Mouse (Mus musculus): ENCODE results near the gene Gm20388. TPM values are rescaled to one million over a fixed set of nuclear protein-coding genes. Genes with fewer than 3 reads are reported as not detected.

The Gm20388 gene
- polyA plus RNA-seq, 1 experiment from 2014 or later: 3.6 TPM

DNA sequence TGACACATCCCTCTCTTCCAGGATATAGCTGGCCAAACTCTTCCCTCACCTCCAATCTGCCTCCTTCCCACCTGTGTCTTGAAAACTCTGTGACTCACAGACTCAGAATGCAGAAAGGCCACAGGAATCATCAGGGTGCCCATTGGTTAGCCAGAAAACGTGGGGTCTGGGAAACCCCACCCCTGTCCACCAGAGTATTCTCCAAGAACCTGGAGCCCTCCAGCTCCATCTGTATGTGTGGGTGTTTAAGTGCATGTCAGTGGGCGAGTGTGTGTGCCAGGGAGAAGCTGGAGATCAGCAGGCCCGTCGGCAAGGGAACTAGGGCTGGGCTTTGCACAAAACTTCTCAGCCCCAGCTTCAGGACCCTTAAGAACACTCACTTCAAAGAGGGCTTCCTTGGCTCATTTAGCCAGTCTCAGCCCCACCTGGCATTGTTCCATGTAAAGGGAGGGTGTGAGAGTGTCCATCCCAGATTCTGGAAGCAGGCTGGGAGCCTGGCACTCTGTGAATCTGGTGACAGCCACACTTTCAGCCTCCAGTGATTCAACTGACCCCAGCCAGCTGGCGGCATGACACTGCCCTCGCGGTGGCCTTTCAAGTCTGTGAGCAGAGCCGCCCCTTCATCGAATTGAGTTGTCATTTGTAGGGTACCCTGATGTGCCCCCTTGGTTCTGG lies 2509.4 kb downstream of the Gm20388 start:
- Histone ChIP-seq H3K4me1 (no peaks in the 10 kb centered on the region), H3K9me3 (no peaks in the 10 kb centered on the region), H3K4me3 (no peak overlapping the region), H3K27me3 (replicated peaks; ENCODE audit: low read depth, poor library complexity, severe bottlenecking) (no peaks in the 10 kb centered on the region), H3K27ac (replicated peaks) (no peak overlapping the region), H3K36me3 (replicated peaks) (peaks cover 55% of the 10 kb centered on the region)
- no peak for DNase-seq (ENCODE audit: low spot score)
- 73% methylated on average over 9 of the region's 9 CpGs for WGBS

DNA sequence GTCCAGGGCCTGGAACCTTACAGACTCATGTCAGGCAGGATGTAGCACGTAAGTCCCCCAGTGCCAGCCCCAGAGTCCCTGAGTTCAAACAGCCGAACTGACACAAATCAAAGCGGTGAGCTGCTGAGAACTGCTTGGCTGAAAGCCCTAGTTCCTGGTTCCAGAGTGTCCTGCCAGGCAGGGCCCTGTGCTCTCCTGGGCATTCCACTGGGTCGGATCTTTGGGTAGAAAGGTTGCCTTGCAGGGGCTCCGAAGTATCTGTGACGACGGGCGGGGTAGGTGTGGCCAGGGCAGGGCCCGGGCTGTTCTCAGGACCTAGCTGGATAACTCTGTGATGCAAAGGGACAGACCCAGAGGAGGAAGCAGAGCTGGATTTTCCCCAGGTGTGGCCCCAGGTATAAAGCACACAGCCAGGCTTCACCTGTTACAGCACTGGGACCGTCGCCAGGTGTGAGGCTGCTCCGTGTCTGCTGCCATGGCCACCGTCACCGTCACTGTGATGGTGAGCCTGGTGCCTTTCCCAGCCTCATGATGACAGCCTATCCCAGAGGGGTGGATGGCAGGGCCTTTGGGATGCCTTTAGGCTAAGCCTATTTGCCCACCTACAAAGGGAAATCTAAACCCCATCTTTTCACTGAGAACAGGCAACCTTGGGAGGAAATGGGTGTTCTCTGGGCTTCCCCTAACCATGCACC lies 2510.9 kb downstream of the Gm20388 start, which contains the start of gene Il17c:
Gene Il17c, plus strand, starts transcription at position 645 of the 695 bp plus-strand sequence.
- 88% methylated on average over 14 of the region's 14 CpGs for WGBS

GRCm38 (mm10) chr8:122423217-122423616 lies 2512.6 kb downstream of the Gm20388 start:
- Histone ChIP-seq H3K36me3 (replicated peaks) (peaks cover 23% of the 10 kb centered on the region), H3K4me1 (no peaks in the 10 kb centered on the region), H3K27ac (replicated peaks) (no peak overlapping the region), H3K9me3 (no peaks in the 10 kb centered on the region), H3K27me3 (replicated peaks; ENCODE audit: low read depth, poor library complexity, severe bottlenecking) (no peaks in the 10 kb centered on the region), H3K4me3 (no peak overlapping the region)
- WGBS: 87% methylated on average over 24 of the region's 24 CpGs
- DNase-seq (ENCODE audit: low spot score): no peak

More for the DNA sequence above, 2510.9 kb downstream of the Gm20388 start, which contains the start of gene Il17c:
- peaks cover 40% of the 10 kb centered on the region for H3K36me3 ChIP-seq (replicated peaks)
- H3K4me3 ChIP-seq: no peak within 1 kb of the TSS
- no peaks in the 10 kb centered on the region for H3K4me1 ChIP-seq
- H3K9me3 ChIP-seq: no peaks in the 10 kb centered on the region
- no peak for DNase-seq (ENCODE audit: low spot score)
- H3K27ac ChIP-seq (replicated peaks): no peak within 1 kb of the TSS
- no peaks in the 10 kb centered on the region for H3K27me3 ChIP-seq (replicated peaks; ENCODE audit: low read depth, poor library complexity, severe bottlenecking)

- no peaks in the 10 kb centered on the region for H3K4me1 ChIP-seq
- no peak overlapping the region for H3K4me3 ChIP-seq
- H3K36me3 ChIP-seq (replicated peaks): peaks cover 19% of the 10 kb centered on the region
- H3K27me3 ChIP-seq (replicated peaks; ENCODE audit: low read depth, poor library complexity, severe bottlenecking): no peaks in the 10 kb centered on the region
- no peak for DNase-seq (ENCODE audit: low spot score)
- H3K9me3 ChIP-seq: no peaks in the 10 kb centered on the region
- 56% methylated on average over 5 of the region's 5 CpGs for WGBS
- no peak overlapping the region for H3K27ac ChIP-seq (replicated peaks)
These were observed 2513.0 kb downstream of the Gm20388 start for GRCm38 (mm10) chr8:122423659-122424058.

GRCm38 (mm10) chr8:122426145-122426544 lies 2515.5 kb downstream of the Gm20388 start:
- no peaks in the 10 kb centered on the region for H3K36me3 ChIP-seq (replicated peaks)
- no peaks in the 10 kb centered on the region for H3K27me3 ChIP-seq (replicated peaks; ENCODE audit: low read depth, poor library complexity, severe bottlenecking)
- H3K27ac ChIP-seq (replicated peaks): no peak overlapping the region
- H3K4me3 ChIP-seq: no peak overlapping the region
- DNase-seq (ENCODE audit: low spot score): no peak
- 77% methylated on average over 9 of the region's 9 CpGs for WGBS
- H3K4me1 ChIP-seq: no peaks in the 10 kb centered on the region
- H3K9me3 ChIP-seq: no peaks in the 10 kb centered on the region

DNA sequence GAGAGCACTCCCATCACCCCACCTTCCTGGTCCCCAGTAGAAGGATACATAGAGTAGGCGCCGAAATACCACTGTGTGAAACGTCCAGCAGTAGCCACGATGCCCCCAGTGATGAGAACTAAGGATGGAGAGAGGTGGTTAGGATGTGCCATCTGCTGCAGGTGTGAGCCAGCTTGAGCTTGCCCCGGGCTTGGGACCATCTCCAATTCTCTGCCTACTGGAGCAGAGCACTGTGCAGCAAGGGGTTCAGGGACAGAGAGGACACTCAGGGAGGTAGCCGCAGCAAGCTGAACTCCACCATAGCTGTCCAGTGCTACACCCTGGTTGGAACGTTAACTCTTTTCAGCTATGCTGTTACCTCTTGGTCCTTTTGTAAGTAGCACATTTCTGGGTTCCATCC lies 2517.0 kb downstream of the Gm20388 start:
- peaks cover 4% of the 10 kb centered on the region; the same call in 1 of the 2 replicates for H3K27me3 ChIP-seq (replicated peaks; ENCODE audit: low read depth, poor library complexity, severe bottlenecking)
- 88% methylated on average over 7 of the region's 7 CpGs for WGBS

DNA sequence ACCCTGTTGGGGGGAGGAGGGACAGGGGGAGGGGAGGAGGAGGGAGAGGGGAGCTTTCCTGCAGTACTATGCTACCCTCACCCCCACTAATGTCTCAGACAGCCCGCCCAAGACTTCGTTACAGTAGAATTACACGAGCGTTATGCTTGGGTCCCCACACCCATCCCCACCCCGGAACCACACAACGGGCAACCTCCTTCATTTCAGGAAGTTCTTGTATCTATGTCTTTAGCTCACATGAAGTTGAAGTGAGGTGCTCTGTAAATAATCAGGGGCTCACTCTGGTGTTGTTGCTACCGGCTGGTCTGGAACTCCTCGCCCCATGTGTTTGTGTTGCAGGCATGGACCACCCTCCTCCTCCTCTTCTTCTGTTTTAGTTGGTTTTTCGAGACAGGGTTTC lies 2517.5 kb downstream of the Gm20388 start:
- H3K9me3 ChIP-seq: no peaks in the 10 kb centered on the region
- WGBS: 89% methylated on average over 9 of the region's 9 CpGs
- H3K27ac ChIP-seq (replicated peaks): no peak overlapping the region
- H3K36me3 ChIP-seq (replicated peaks): 0 out of 2 replicates have a peak, but pooled peaks cover 1% of the 10 kb centered on the region
- DNase-seq (ENCODE audit: low spot score): no peak
- peaks cover 17% of the 10 kb centered on the region for H3K4me1 ChIP-seq
- H3K4me3 ChIP-seq: no peak overlapping the region
- peaks cover 4% of the 10 kb centered on the region; the same call in 1 of the 2 replicates for H3K27me3 ChIP-seq (replicated peaks; ENCODE audit: low read depth, poor library complexity, severe bottlenecking)

More for the DNA sequence above, 2517.0 kb downstream of the Gm20388 start:
- DNase-seq (ENCODE audit: low spot score): no peak
- Histone ChIP-seq H3K4me1 (peaks cover 12% of the 10 kb centered on the region), H3K36me3 (replicated peaks) (no peaks in the 10 kb centered on the region), H3K4me3 (no peak overlapping the region), H3K27ac (replicated peaks) (no peak overlapping the region), H3K9me3 (no peaks in the 10 kb centered on the region)

- 87% methylated on average over 10 of the region's 10 CpGs for WGBS
- H3K4me3 ChIP-seq: no peak overlapping the region
These were observed 2519.5 kb downstream of the Gm20388 start for GRCm38 (mm10) chr8:122430058-122430636.

GRCm38 (mm10) chr8:122430646-122431045 lies 2520.0 kb downstream of the Gm20388 start:
- DNase-seq (ENCODE audit: low spot score): no peak
- Histone ChIP-seq H3K27ac (replicated peaks) (no peak overlapping the region), H3K27me3 (replicated peaks; ENCODE audit: low read depth, poor library complexity, severe bottlenecking) (peaks cover 7% of the 10 kb centered on the region; the same call in 1 of the 2 replicates), H3K36me3 (replicated peaks) (peaks cover 26% of the 10 kb centered on the region), H3K4me3 (no peak overlapping the region), H3K4me1 (peaks cover 19% of the 10 kb centered on the region), H3K9me3 (peaks cover 4% of the 10 kb centered on the region; the same call in 1 of the 2 replicates)
- 81% methylated on average over 3 of the region's 3 CpGs for WGBS

More at GRCm38 (mm10) chr8:122430058-122430636, 2519.5 kb downstream of the Gm20388 start:
- Histone ChIP-seq H3K27ac (replicated peaks) (no peak overlapping the region), H3K36me3 (replicated peaks) (peaks cover 21% of the 10 kb centered on the region), H3K9me3 (no peaks in the 10 kb centered on the region), H3K27me3 (replicated peaks; ENCODE audit: low read depth, poor library complexity, severe bottlenecking) (peaks cover 7% of the 10 kb centered on the region; the same call in 1 of the 2 replicates), H3K4me1 (peaks cover 19% of the 10 kb centered on the region)
- no peak for DNase-seq (ENCODE audit: low spot score)

- 40% methylated on average over 18 of the region's 18 CpGs for WGBS
- peak; percentile 29 for DNase-seq (ENCODE audit: low spot score)
- Histone ChIP-seq H3K9me3 (peaks cover 4% of the 10 kb centered on the region; the same call in 1 of the 2 replicates), H3K4me1 (peaks cover 19% of the 10 kb centered on the region), H3K27ac (replicated peaks) (peak overlapping the region; percentile 74), H3K27me3 (replicated peaks; ENCODE audit: low read depth, poor library complexity, severe bottlenecking) (peaks cover 7% of the 10 kb centered on the region; the same call in 1 of the 2 replicates), H3K36me3 (replicated peaks) (peaks cover 38% of the 10 kb centered on the region), H3K4me3 (peak overlapping the region; percentile 61)
These were observed 2521.2 kb downstream of the Gm20388 start for GRCm38 (mm10) chr8:122431694-122432442.

DNA sequence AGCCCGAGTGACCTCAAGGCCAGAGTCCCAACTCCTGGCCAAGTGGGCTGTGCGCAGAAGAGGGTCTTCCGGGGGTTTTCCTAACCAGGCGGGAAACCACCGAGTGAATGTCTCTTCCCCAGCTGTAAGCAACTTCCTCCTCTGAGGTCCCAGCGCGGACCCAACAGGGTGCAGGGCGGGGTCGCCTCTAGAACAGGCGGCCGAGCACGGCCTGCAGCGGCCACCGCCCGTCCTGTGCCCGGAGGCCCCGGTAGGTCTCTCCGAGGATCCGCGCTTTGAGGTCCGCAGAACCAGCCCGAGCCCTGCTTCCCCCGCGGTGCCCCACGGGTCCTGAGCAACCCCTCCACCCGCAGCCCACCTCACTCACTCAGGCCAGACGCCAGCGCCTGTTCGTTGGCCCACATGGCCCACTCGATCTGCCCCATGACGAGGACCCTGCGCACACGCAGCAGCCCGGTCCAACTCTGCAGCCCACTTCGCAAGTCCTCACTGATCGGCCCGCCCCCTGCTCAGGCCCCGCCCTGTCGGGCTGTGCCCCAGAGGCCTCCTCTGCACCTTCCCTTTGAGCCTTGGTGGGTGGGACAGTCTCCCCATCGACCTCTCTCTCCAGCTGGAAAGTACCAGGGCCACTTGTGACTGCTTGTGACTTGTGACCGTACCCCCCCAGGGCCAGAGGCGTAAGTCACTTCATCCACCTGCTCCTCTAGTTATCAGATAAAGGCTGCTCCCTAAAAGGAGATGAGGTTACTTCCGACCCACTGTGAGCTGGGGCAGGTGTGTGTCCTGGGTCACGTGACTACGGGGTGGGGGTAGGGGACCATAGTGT lies 2522.0 kb downstream of the Gm20388 start, which contains the start of gene Cyba:
Gene Cyba, minus strand, starts transcription at position 488 of the 826 bp plus-strand sequence.
- DNase-seq (ENCODE audit: low spot score): peak; percentile 70
- peak within 1 kb of the TSS; percentile 61 for H3K4me3 ChIP-seq
- peaks cover 20% of the 10 kb centered on the region for H3K4me1 ChIP-seq
- H3K9me3 ChIP-seq: peaks cover 4% of the 10 kb centered on the region; the same call in 1 of the 2 replicates
- peaks cover 7% of the 10 kb centered on the region; the same call in 1 of the 2 replicates for H3K27me3 ChIP-seq (replicated peaks; ENCODE audit: low read depth, poor library complexity, severe bottlenecking)
- H3K36me3 ChIP-seq (replicated peaks): peaks cover 46% of the 10 kb centered on the region
- 4% methylated on average over 45 of the region's 45 CpGs for WGBS
- H3K27ac ChIP-seq (replicated peaks): peak within 1 kb of the TSS; percentile 74

Measured in embryonic facial prominence, embryonic 10.5 days (tissue).